Mouse (Mus musculus): ENCODE data around the gene Gper1. TPM values are rescaled to one million over a fixed set of nuclear protein-coding genes. Genes with fewer than 3 reads are reported as not detected.

Gper1 gene
- not detected for polyA plus RNA-seq (2017; shearing (Covaris generic))

GRCm38 (mm10) chr5:139423026-139423865 is at the start of gene Gper1:
Gene Gper1 (plus strand): TSS chr5:139423151.

DNA sequence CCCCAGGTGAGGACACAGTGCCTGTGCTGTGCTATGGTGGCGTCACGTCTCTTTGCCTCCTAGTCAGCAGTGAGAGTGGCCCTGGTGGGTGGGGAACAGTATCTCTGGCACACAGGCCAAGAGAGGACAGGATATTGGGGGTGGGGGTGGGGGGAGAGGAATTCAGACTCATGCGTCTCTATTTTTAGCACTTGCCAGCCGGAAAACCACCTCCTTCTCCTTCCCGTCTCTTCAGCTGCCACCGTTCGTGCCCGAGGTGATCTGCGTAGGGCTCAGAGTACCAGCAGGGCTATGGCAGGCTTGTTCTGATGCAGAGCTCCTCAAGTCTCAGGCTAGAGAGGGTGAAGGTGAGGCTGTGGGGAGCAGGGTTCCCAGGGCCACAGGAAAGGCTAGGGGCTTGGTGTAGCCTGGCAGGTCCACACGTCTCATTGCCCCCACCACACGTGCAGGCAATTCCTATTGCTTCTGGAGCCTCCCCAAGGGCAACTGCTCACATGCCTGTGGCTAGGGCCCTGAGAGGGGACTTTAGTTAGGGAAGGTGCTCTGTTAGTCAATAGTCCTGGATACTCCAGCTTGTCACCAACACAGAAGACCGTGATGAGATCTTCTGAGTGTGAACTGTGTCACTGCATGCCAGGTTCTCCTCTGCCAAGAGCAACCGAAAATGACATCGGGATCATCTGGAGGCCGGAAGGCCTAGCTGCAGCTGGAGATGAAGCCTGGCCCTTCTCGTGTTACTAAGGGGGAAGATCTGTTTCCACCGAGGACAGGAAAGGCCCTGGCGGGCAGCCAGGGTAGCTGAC is 45.3 kb upstream of the Gper1 start, which contains the start of gene Gpr146:
Gene Gpr146 (plus strand): TSS at position 230 of the 803 bp plus-strand sequence.

GRCm38 (mm10) chr5:139404801-139405401 is 18.1 kb upstream of the Gper1 start, which contains the start of gene C130050O18Rik:
Gene C130050O18Rik (plus strand): TSS chr5:139405280.

DNA sequence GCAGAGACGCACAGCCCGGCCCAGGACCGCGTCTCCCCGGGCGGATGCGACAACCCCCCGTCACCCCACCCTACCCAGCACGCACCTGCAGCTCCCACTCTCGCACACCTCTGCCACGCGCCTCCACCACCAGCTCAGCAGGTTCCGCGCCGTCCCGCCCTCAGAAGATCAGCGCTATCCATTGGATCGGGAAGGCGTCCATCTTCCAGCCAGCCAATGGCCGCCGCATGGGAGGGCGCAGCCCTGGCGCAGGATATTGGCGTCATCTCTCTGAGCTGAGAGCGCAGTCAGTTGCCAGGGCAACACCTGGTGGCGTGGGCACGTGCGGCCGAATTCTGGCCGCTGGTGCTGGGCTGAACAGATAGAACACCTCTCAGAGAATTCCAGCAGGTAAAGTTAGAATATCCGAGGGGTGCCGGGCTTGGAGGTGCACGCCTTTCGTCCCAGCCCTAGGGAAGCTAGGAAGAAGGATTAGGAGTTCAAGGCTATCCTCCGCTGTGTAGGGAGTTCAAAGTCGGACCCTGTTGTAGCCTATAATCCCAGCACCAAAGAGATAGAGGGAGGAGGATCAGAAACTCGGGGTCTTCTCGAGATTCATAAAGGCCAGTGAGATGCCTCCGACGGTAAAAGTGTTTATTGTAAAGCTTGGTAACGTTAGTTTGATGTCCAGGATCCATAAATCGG is 37.6 kb downstream of the Gper1 start, which contains the start of gene 3110082I17Rik:
Gene 3110082I17Rik (minus strand): TSS at position 144 of the 684 bp plus-strand sequence.

Other genes starting within 250 kb of the Gper1 start
- gene Sun1, start 222.5 kb upstream of the Gper1 start, polyA plus RNA-seq (2017; shearing (Covaris generic)): 41.6 TPM
- 142 TPM for gene Get4, start 170.8 kb upstream of the Gper1 start, polyA plus RNA-seq (2017; shearing (Covaris generic))
- 28.1 TPM for gene Adap1, start 97.5 kb upstream of the Gper1 start, polyA plus RNA-seq (2017; shearing (Covaris generic))
- 53.2 TPM for gene Cox19, start 71.7 kb upstream of the Gper1 start, polyA plus RNA-seq (2017; shearing (Covaris generic))
- gene Cyp2w1, start 70.5 kb upstream of the Gper1 start, polyA plus RNA-seq (2017; shearing (Covaris generic)): not detected
- 30.8 TPM for gene Gpr146, start 45.5 kb upstream of the Gper1 start, polyA plus RNA-seq (2017; shearing (Covaris generic))
- gene C130050O18Rik, start 17.9 kb upstream of the Gper1 start, polyA plus RNA-seq (2017; shearing (Covaris generic)): 0.11 TPM
- gene 3110082I17Rik, start 37.4 kb downstream of the Gper1 start, polyA plus RNA-seq (2017; shearing (Covaris generic)): 8.8 TPM
- 13.1 TPM for gene Zfand2a, start 61.4 kb downstream of the Gper1 start, polyA plus RNA-seq (2017; shearing (Covaris generic))
- gene Uncx, start 120.3 kb downstream of the Gper1 start, polyA plus RNA-seq (2017; shearing (Covaris generic)): not detected

Data from CD4-positive, CD25-positive, alpha-beta regulatory T cell (primary cell).